Mouse (Mus musculus) liver, postnatal 0 days (tissue): Measurements from ENCODE around the gene Myh9. TPM values are rescaled to one million over a fixed set of nuclear protein-coding genes. Genes with fewer than 3 reads are reported as not detected.
A peak's percentile ranks its signal among the peaks of the same experiment; 100 is the strongest.
"Not testable (repeated sequence)": the region's sequence is repeated elsewhere in the genome, so short reads cannot be mapped to it uniquely, and the experiment has no call there.

Experiments used
- ATAC-seq: fragments of 200-750 bp; cut with Nextera tagmentation; 2 replicates; pipeline ENCODE4 v1.8.0; 2017; ENCODE audit warnings: mild to moderate bottlenecking, moderate library complexity
- DNase-seq: peaks from one replicate; pipeline ENCODE4 v3.0.0-alpha.2; 2016
- H3K27ac ChIP-seq: fragments of 300-500 bp; sonication (generic); 2 replicates; pipeline ENCODE4 v1.5.1; 2014; ENCODE audit warnings: antibody characterized with exemption, moderate library complexity, mild to moderate bottlenecking, low read depth
- H3K27me3 ChIP-seq: fragments of 300-500 bp; sonication (generic); 2 replicates; pipeline ENCODE4 v1.6.1; 2014; ENCODE audit warnings: low read length, control low read depth, mixed read lengths; ENCODE audit not compliant: insufficient read depth
- H3K36me3 ChIP-seq: fragments of 300-500 bp; sonication (generic); replicated peaks from 2 replicates; pipeline ENCODE4 v1.6.1; 2014; ENCODE audit warnings: mild to moderate bottlenecking, control low read depth, low read length, moderate library complexity, mixed read lengths; ENCODE audit not compliant: insufficient read depth
- H3K4me1 ChIP-seq: fragments of 300-500 bp; sonication (generic); 2 replicates; pipeline ENCODE4 v1.6.1; 2014; ENCODE audit warnings: antibody characterized with exemption, mild to moderate bottlenecking, control low read depth; ENCODE audit not compliant: insufficient read depth
- H3K4me2 ChIP-seq: fragments of 300-500 bp; sonication (generic); 2 replicates; pipeline ENCODE4 v1.6.1; 2014; ENCODE audit warnings: low read depth, mild to moderate bottlenecking, low read length, moderate library complexity, mixed read lengths
- H3K4me3 ChIP-seq: fragments of 300-500 bp; sonication (generic); 2 replicates; pipeline ENCODE4 v1.5.1; 2014; ENCODE audit warnings: low read depth, low read length
- H3K9ac ChIP-seq: fragments of 300-500 bp; sonication (generic); replicated peaks from 2 replicates; pipeline ENCODE4 v1.6.1; 2014; ENCODE audit warnings: mild to moderate bottlenecking, moderate library complexity
- H3K9me3 ChIP-seq: fragments of 300-500 bp; sonication (generic); 2 replicates; pipeline ENCODE4 v1.6.1; 2016; ENCODE audit warnings: mild to moderate bottlenecking, control low read depth, low read length, mixed read lengths
- CTCF ChIP-seq: sonication (generic); IDR thresholded peaks from 2 replicates; pipeline ENCODE4 v1.5.1; 2016; ENCODE audit warnings: antibody characterized with exemption, low read depth
- EP300 ChIP-seq: IDR thresholded peaks from 2 replicates; pipeline ENCODE4 v1.6.1; 2016; ENCODE audit warnings: antibody characterized with exemption, low read depth, mild to moderate bottlenecking
- WGBS: fragments of 180-500 bp; shearing (Covaris S2); extraction: QIAGEN DNeasy Blood & Tissue Kit; methylation state at CpG from one replicate; pipeline ENCODE4 v1.1.7; 2014; ENCODE audit not compliant: insufficient replicate concordance; 5-methylcytosine and 5-hydroxymethylcytosine counted together
- polyA plus RNA-seq: library from polyadenylated mRNA; unstranded; fragments of >200 nt; fragmentation: Nextera tagmentation; extraction: Ambion mirVana; gene quantifications from 2 replicates; pipeline ENCODE4 v1.2.1, GENCODE M21; 2015

The Myh9 gene
- polyA plus RNA-seq, 1 experiment from 2014 or later, result 22.4 TPM

- Histone ChIP-seq H3K9ac (no peak overlapping the region), H3K27me3 (no peaks in the 10 kb centered on the region), H3K27ac (no peak overlapping the region), H3K9me3 (no peaks in the 10 kb centered on the region), H3K4me1 (peaks cover 26% of the 10 kb centered on the region), H3K4me2 (no peak overlapping the region), H3K36me3 (no peaks in the 10 kb centered on the region), H3K4me3 (no peak overlapping the region)
- 84% methylated on average over 16 of the region's 16 CpGs for WGBS
- DNase-seq (no peak), ATAC-seq (no peak)
- TF ChIP-seq CTCF (no peak), EP300 (no peak)
Measured at GRCm38 (mm10) chr15:77844955-77845635, 3.1 kb upstream of the Myh9 start.

- ATAC-seq, result no peak
- TF ChIP-seq EP300 (no peak), CTCF (no peak)
- peaks cover 27% of the 10 kb centered on the region for H3K4me1 ChIP-seq
- no peaks in the 10 kb centered on the region for H3K27me3 ChIP-seq
- H3K36me3 ChIP-seq, result no peaks in the 10 kb centered on the region
- no peak overlapping the region for H3K9ac ChIP-seq
- no peak overlapping the region for H3K4me2 ChIP-seq
- no peaks in the 10 kb centered on the region for H3K9me3 ChIP-seq
- 57% methylated on average over 6 of the region's 6 CpGs for WGBS
- no peak overlapping the region for H3K4me3 ChIP-seq
- no peak for DNase-seq
- H3K27ac ChIP-seq, result no peak overlapping the region
Measured at GRCm38 (mm10) chr15:77844048-77844447, 2.1 kb upstream of the Myh9 start.

GRCm38 (mm10) chr15:77843494-77844041 is 1.6 kb upstream of the Myh9 start:
- not testable (repeated sequence) for ATAC-seq, H3K9me3 ChIP-seq, H3K9ac ChIP-seq, H3K36me3 ChIP-seq, H3K4me3 ChIP-seq, H3K27me3 ChIP-seq, DNase-seq
- peaks cover 27% of the 10 kb centered on the region for H3K4me1 ChIP-seq
- 74% methylated on average over 12 of the region's 13 CpGs for WGBS
- peak overlapping the region; percentile 98; the same call in 1 of the 2 replicates for H3K27ac ChIP-seq
- peak overlapping the region; percentile 86 for H3K4me2 ChIP-seq

- WGBS, result 47% methylated on average over 2 of the region's 2 CpGs
- Histone ChIP-seq H3K27me3 (no peaks in the 10 kb centered on the region), H3K9ac (0 out of 2 replicates have a peak overlapping the region, but pooled peaks have one; percentile 60), H3K9me3 (no peaks in the 10 kb centered on the region), H3K4me3 (peak overlapping the region; percentile 99), H3K4me2 (peak overlapping the region; percentile 86), H3K36me3 (no peaks in the 10 kb centered on the region), H3K27ac (peak overlapping the region; percentile 98), H3K4me1 (peaks cover 30% of the 10 kb centered on the region)
- TF ChIP-seq CTCF (no peak), EP300 (no peak)
- DNase-seq (no peak), ATAC-seq (no peak)
Measured at GRCm38 (mm10) chr15:77843046-77843445, 1.1 kb upstream of the Myh9 start.

DNA sequence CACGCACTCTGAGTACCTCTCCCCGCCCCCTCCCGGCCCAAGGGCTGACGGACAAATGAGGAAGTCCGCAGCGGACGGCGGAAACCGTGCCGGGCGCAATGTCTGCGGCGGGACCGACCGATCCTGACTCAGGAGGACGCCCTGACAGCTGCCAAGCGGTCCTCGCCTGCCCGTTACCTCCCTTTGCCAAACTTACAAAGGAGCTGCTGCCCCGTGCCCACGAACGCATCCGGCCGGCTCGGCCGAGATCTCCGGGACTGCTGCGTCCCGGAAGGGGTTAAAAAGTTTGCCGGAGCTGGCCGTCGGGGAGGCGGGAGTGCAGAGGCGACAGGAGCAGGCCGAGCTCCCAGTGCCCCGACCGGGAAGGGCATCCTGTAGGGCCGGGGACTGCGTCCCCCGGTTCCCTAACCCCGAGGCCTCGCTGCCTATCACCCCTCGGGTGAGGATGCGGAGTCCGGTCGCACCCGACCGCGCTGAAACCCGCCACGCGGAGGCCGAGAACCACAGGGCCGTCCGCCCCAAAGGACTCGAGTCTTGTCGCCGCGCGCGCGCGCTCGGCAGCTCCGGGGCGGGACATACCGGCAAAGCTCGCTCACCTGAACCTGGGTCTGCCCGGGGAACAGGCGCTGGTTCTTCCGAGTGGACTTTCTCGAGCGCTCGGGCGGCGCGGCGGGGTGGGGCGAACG is 471 bp downstream of the Myh9 start:
- Histone ChIP-seq H3K4me3 (peak overlapping the region; percentile 99), H3K4me2 (peak overlapping the region; percentile 86), H3K27me3 (no peaks in the 10 kb centered on the region), H3K4me1 (peaks cover 38% of the 10 kb centered on the region), H3K9ac (peak overlapping the region; percentile 98), H3K27ac (peak overlapping the region; percentile 98), H3K9me3 (no peaks in the 10 kb centered on the region), H3K36me3 (no peaks in the 10 kb centered on the region)
- DNase-seq (peak; percentile 84), ATAC-seq (peak; percentile 47)
- TF ChIP-seq EP300, result no peak
- TF ChIP-seq CTCF, result peak; percentile 11; the same call in 1 of the 2 replicates
- under 1% methylated on average over 77 of the region's 80 CpGs for WGBS
